Mouse (Mus musculus): ENCODE measurements around the gene Gm20662. TPM values are rescaled to one million over a fixed set of nuclear protein-coding genes. Genes with fewer than 3 reads are reported as not detected.

Gene Gm20662
- total RNA-seq, 2 experiments from 2014 or later = 1.6 to 3.8 TPM

GRCm38 (mm10) chr9:107975399-107976386 lies 20.5 kb upstream of the Gm20662 start, which contains the start of gene Uba7:
Uba7 (plus strand) TSS chr9:107975505.
- DNase-seq = no peak

- DNase-seq = no peak
These were observed 17.3 kb upstream of the Gm20662 start for GRCm38 (mm10) chr9:107978815-107979214.

- peak; percentile 52 to 58 for DNase-seq
These were observed 14.2 kb upstream of the Gm20662 start for GRCm38 (mm10) chr9:107981684-107982605.

- peak; percentile 64 to 68 for DNase-seq
These were observed 13.3 kb upstream of the Gm20662 start, which contains the start of gene Gm20661 for GRCm38 (mm10) chr9:107982681-107983346. Gm20661 (plus strand) TSS chr9:107983058.

- DNase-seq = peak; percentile 30 to 44
These were observed 12.7 kb upstream of the Gm20662 start for GRCm38 (mm10) chr9:107983421-107983890.

- DNase-seq = no peak
These were observed 11.9 kb upstream of the Gm20662 start for GRCm38 (mm10) chr9:107984052-107984753.

- DNase-seq = no peak
These were observed 11.4 kb upstream of the Gm20662 start for GRCm38 (mm10) chr9:107984754-107985055.

- peak; percentile 75 to 79 for DNase-seq
These were observed 10.7 kb upstream of the Gm20662 start, which contains the start of gene Inka1 for GRCm38 (mm10) chr9:107985131-107986119. Inka1 (minus strand) TSS chr9:107985879.

GRCm38 (mm10) chr9:107986376-107986775 lies 9.8 kb upstream of the Gm20662 start:
- DNase-seq = peak; percentile 78

GRCm38 (mm10) chr9:107987950-107988349 lies 8.2 kb upstream of the Gm20662 start:
- no peak for DNase-seq

- no peak for DNase-seq
These were observed 4.0 kb upstream of the Gm20662 start, which contains the start of gene Cdhr4 for GRCm38 (mm10) chr9:107992197-107992596. Cdhr4 (plus strand) TSS chr9:107992497.

GRCm38 (mm10) chr9:107993013-107993412 lies 3.1 kb upstream of the Gm20662 start:
- no peak for DNase-seq

- DNase-seq = no peak
These were observed 1.7 kb upstream of the Gm20662 start for GRCm38 (mm10) chr9:107994464-107994863.

GRCm38 (mm10) chr9:107995513-107995912 lies 636 bp upstream of the Gm20662 start:
- DNase-seq = no peak

- DNase-seq = peak; percentile 100
These were observed 6.0 kb downstream of the Gm20662 start, which contains the start of gene Ip6k1 for GRCm38 (mm10) chr9:108001922-108002770. Ip6k1 (plus strand) TSS chr9:108002501.

GRCm38 (mm10) chr9:108002778-108003530 lies 6.8 kb downstream of the Gm20662 start:
- no peak for DNase-seq

GRCm38 (mm10) chr9:108003531-108003890 lies 7.4 kb downstream of the Gm20662 start:
- no peak for DNase-seq

GRCm38 (mm10) chr9:108008041-108008440 lies 11.9 kb downstream of the Gm20662 start:
- DNase-seq = no peak

All from layer of hippocampus, postnatal 36 days (tissue).